Mouse (Mus musculus) hindbrain, embryonic 10.5 days (tissue): ENCODE measurements around the gene Rcbtb2. TPM values are rescaled to one million over a fixed set of nuclear protein-coding genes. Genes with fewer than 3 reads are reported as not detected.
"Not testable (repeated sequence)": the region's sequence is repeated elsewhere in the genome, so short reads cannot be mapped to it uniquely, and the experiment has no call there.

Experiments used
- DNase-seq: peaks from one replicate; pipeline ENCODE4 v3.0.0-alpha.2; 2017; ENCODE audit warnings: low spot score
- H3K27ac ChIP-seq: fragments of 300-500 bp; sonication (generic); 2 replicates; pipeline ENCODE4 v1.5.1; 2016; ENCODE audit warnings: mild to moderate bottlenecking, moderate library complexity
- H3K27me3 ChIP-seq: fragments of 300-500 bp; sonication (generic); 2 replicates; pipeline ENCODE4 v1.6.1; 2016; ENCODE audit warnings: mild to moderate bottlenecking; ENCODE audit not compliant: poor library complexity, insufficient read depth, severe bottlenecking
- H3K36me3 ChIP-seq: fragments of 300-500 bp; sonication (generic); 2 replicates; pipeline ENCODE4 v1.6.1; 2016; ENCODE audit warnings: mild to moderate bottlenecking, moderate library complexity
- H3K4me1 ChIP-seq: fragments of 300-500 bp; sonication (generic); replicated peaks from 2 replicates; pipeline ENCODE4 v1.6.1; 2016; ENCODE audit warnings: mild to moderate bottlenecking
- H3K4me3 ChIP-seq: fragments of 300-500 bp; sonication (generic); 2 replicates; pipeline ENCODE4 v1.5.1; 2016; ENCODE audit warnings: mild to moderate bottlenecking, moderate library complexity
- H3K9me3 ChIP-seq: fragments of 300-500 bp; sonication (generic); 2 replicates; pipeline ENCODE4 v1.6.1; 2016; ENCODE audit warnings: mild to moderate bottlenecking, moderate library complexity
- WGBS: fragments of 180-500 bp; shearing (Covaris S2); methylation state at CpG from one replicate; pipeline ENCODE4 v1.1.7; 2016; 5-methylcytosine and 5-hydroxymethylcytosine counted together
- polyA plus RNA-seq: library from polyadenylated mRNA; unstranded; fragments of >200 nt; fragmentation: Nextera tagmentation; extraction: Ambion mirVana; gene quantifications from 2 replicates; pipeline ENCODE4 v1.2.1, GENCODE M21; 2016

Gene Rcbtb2
- polyA plus RNA-seq, result 145 and 157 TPM in 2 replicates

- WGBS, result 76% methylated on average over 4 of the region's 4 CpGs
- no peak within 1 kb of the TSS for H3K27ac ChIP-seq
- no peak within 1 kb of the TSS for H3K4me3 ChIP-seq
- no peaks in the 10 kb centered on the region for H3K36me3 ChIP-seq
- H3K4me1 ChIP-seq, result peaks cover 15% of the 10 kb centered on the region
- H3K27me3 ChIP-seq, result no peaks in the 10 kb centered on the region
- no peaks in the 10 kb centered on the region for H3K9me3 ChIP-seq
- DNase-seq, result no peak
Observed at GRCm38 (mm10) chr14:73122923-73123278, at the start of gene Rcbtb2. TSS of gene Rcbtb2 (plus strand) at chr14:73123037.

- H3K36me3 ChIP-seq, result no peaks in the 10 kb centered on the region
- H3K4me3 ChIP-seq, result no peak overlapping the region
- H3K27ac ChIP-seq, result no peak overlapping the region
- no peaks in the 10 kb centered on the region for H3K27me3 ChIP-seq
- 86% methylated on average over 2 of the region's 2 CpGs for WGBS
- no peak for DNase-seq
- H3K4me1 ChIP-seq, result no peaks in the 10 kb centered on the region
- no peaks in the 10 kb centered on the region for H3K9me3 ChIP-seq
Observed at GRCm38 (mm10) chr14:73083563-73083962, 39.3 kb upstream of the Rcbtb2 start.

- no peak overlapping the region for H3K27ac ChIP-seq
- H3K4me1 ChIP-seq, result no peaks in the 10 kb centered on the region
- no peak overlapping the region for H3K4me3 ChIP-seq
- no peak for DNase-seq
- 64% methylated on average over 3 of the region's 3 CpGs for WGBS
- H3K9me3 ChIP-seq, result no peaks in the 10 kb centered on the region
- H3K27me3 ChIP-seq, result no peaks in the 10 kb centered on the region
- no peaks in the 10 kb centered on the region for H3K36me3 ChIP-seq
Observed at GRCm38 (mm10) chr14:73086425-73086824, 36.4 kb upstream of the Rcbtb2 start.

GRCm38 (mm10) chr14:73087247-73087646 is 35.6 kb upstream of the Rcbtb2 start:
- H3K9me3 ChIP-seq, result no peaks in the 10 kb centered on the region
- H3K4me1 ChIP-seq, result no peaks in the 10 kb centered on the region
- H3K27me3 ChIP-seq, result no peaks in the 10 kb centered on the region
- 90% methylated on average over 5 of the region's 5 CpGs for WGBS
- no peak overlapping the region for H3K4me3 ChIP-seq
- DNase-seq, result no peak
- H3K27ac ChIP-seq, result no peak overlapping the region
- no peaks in the 10 kb centered on the region for H3K36me3 ChIP-seq

- H3K36me3 ChIP-seq, result no peaks in the 10 kb centered on the region
- DNase-seq, result peak; percentile 1
- H3K27me3 ChIP-seq, result no peaks in the 10 kb centered on the region
- H3K27ac ChIP-seq, result no peak overlapping the region
- H3K4me3 ChIP-seq, result no peak overlapping the region
- no peaks in the 10 kb centered on the region for H3K4me1 ChIP-seq
- H3K9me3 ChIP-seq, result no peaks in the 10 kb centered on the region
- 86% methylated on average over 5 of the region's 5 CpGs for WGBS
Observed at GRCm38 (mm10) chr14:73087746-73088145, 35.1 kb upstream of the Rcbtb2 start.

- Histone ChIP-seq H3K36me3 (no peaks in the 10 kb centered on the region), H3K4me3 (no peak overlapping the region), H3K9me3 (no peaks in the 10 kb centered on the region), H3K27me3 (no peaks in the 10 kb centered on the region), H3K27ac (no peak overlapping the region), H3K4me1 (no peaks in the 10 kb centered on the region)
- 93% methylated on average over 1 of the region's 1 CpGs for WGBS
- DNase-seq, result no peak
Observed at GRCm38 (mm10) chr14:73088224-73088623, 34.6 kb upstream of the Rcbtb2 start.

- Histone ChIP-seq H3K4me1 (no peaks in the 10 kb centered on the region), H3K27ac (no peak overlapping the region), H3K36me3 (no peaks in the 10 kb centered on the region), H3K9me3 (no peaks in the 10 kb centered on the region), H3K27me3 (no peaks in the 10 kb centered on the region), H3K4me3 (no peak overlapping the region)
- 90% methylated on average over 3 of the region's 3 CpGs for WGBS
- peak; percentile 0 for DNase-seq
Observed at GRCm38 (mm10) chr14:73092871-73093270, 30.0 kb upstream of the Rcbtb2 start.

- no peaks in the 10 kb centered on the region for H3K9me3 ChIP-seq
- peak; percentile 0 for DNase-seq
- no peaks in the 10 kb centered on the region for H3K27me3 ChIP-seq
- H3K36me3 ChIP-seq, result no peaks in the 10 kb centered on the region
- no peak overlapping the region for H3K4me3 ChIP-seq
- WGBS, result 85% methylated on average over 13 of the region's 13 CpGs
- H3K27ac ChIP-seq, result no peak overlapping the region
- H3K4me1 ChIP-seq, result no peaks in the 10 kb centered on the region
Observed at GRCm38 (mm10) chr14:73094802-73095550, 27.9 kb upstream of the Rcbtb2 start.

- 48% methylated on average over 10 of the region's 10 CpGs for WGBS
- Histone ChIP-seq H3K27me3 (no peaks in the 10 kb centered on the region), H3K9me3 (no peaks in the 10 kb centered on the region), H3K4me3 (no peak overlapping the region), H3K4me1 (no peaks in the 10 kb centered on the region), H3K27ac (no peak overlapping the region), H3K36me3 (no peaks in the 10 kb centered on the region)
- DNase-seq, result peak; percentile 49
Observed at GRCm38 (mm10) chr14:73098677-73099387, 24.0 kb upstream of the Rcbtb2 start.

GRCm38 (mm10) chr14:73102270-73102865 is 20.5 kb upstream of the Rcbtb2 start:
- H3K4me3 ChIP-seq, result no peak overlapping the region
- no peak overlapping the region for H3K27ac ChIP-seq
- 71% methylated on average over 12 of the region's 12 CpGs for WGBS
- no peak for DNase-seq
- H3K4me1 ChIP-seq, result peaks cover 8% of the 10 kb centered on the region; the same call in 1 of the 2 replicates
- H3K36me3 ChIP-seq, result no peaks in the 10 kb centered on the region
- no peaks in the 10 kb centered on the region for H3K9me3 ChIP-seq
- H3K27me3 ChIP-seq, result no peaks in the 10 kb centered on the region

- 40% methylated on average over 4 of the region's 4 CpGs for WGBS
- H3K9me3 ChIP-seq, H3K27me3 ChIP-seq, H3K36me3 ChIP-seq, H3K27ac ChIP-seq, H3K4me3 ChIP-seq, DNase-seq, H3K4me1 ChIP-seq: not testable (repeated sequence)
Observed at GRCm38 (mm10) chr14:73102986-73103385, 19.9 kb upstream of the Rcbtb2 start.

- WGBS, result 86% methylated on average over 6 of the region's 6 CpGs
- H3K27ac ChIP-seq, result no peak overlapping the region
Observed at GRCm38 (mm10) chr14:73104913-73105312, 17.9 kb upstream of the Rcbtb2 start.

More at GRCm38 (mm10) chr14:73104913-73105312, 17.9 kb upstream of the Rcbtb2 start:
- DNase-seq, result no peak
- H3K9me3 ChIP-seq, result no peaks in the 10 kb centered on the region
- peaks cover 8% of the 10 kb centered on the region; the same call in 1 of the 2 replicates for H3K4me1 ChIP-seq
- no peaks in the 10 kb centered on the region for H3K27me3 ChIP-seq
- no peaks in the 10 kb centered on the region for H3K36me3 ChIP-seq
- no peak overlapping the region for H3K4me3 ChIP-seq
